Mouse (Mus musculus): ENCODE data around the gene Spata17. TPM values are rescaled to one million over a fixed set of nuclear protein-coding genes. Genes with fewer than 3 reads are reported as not detected.
A peak's percentile ranks its signal among the peaks of the same experiment; 100 is the strongest.
"Not testable (repeated sequence)": the region's sequence is repeated elsewhere in the genome, so short reads cannot be mapped to it uniquely, and the experiment has no call there.

Gene Spata17
- total RNA-seq, 2 experiments from 2014 or later: not detected

- no peak for DNase-seq (ENCODE audit: low spot score in 2 of 2)
These were observed 36.7 kb downstream of the Spata17 start for GRCm38 (mm10) chr1:187178546-187178945.

- no peak for DNase-seq (ENCODE audit: low spot score in 2 of 2)
These were observed 39.3 kb downstream of the Spata17 start for GRCm38 (mm10) chr1:187175991-187176390.

- no peak for DNase-seq (ENCODE audit: low spot score in 2 of 2)
These were observed 44.9 kb downstream of the Spata17 start for GRCm38 (mm10) chr1:187170361-187170760.

GRCm38 (mm10) chr1:187169646-187170045 is 45.6 kb downstream of the Spata17 start:
- no peak for DNase-seq (ENCODE audit: low spot score in 2 of 2)

GRCm38 (mm10) chr1:187163571-187163970 is 51.7 kb downstream of the Spata17 start:
- no peak for DNase-seq (ENCODE audit: low spot score in 2 of 2)

- no peak for DNase-seq (ENCODE audit: low spot score in 2 of 2)
These were observed 59.6 kb downstream of the Spata17 start for GRCm38 (mm10) chr1:187155658-187156057.

GRCm38 (mm10) chr1:187153681-187154080 is 61.6 kb downstream of the Spata17 start:
- DNase-seq (ENCODE audit: low spot score in 2 of 2): no peak

GRCm38 (mm10) chr1:187152571-187152970 is 62.7 kb downstream of the Spata17 start:
- no peak for DNase-seq (ENCODE audit: low spot score in 2 of 2)

- DNase-seq (ENCODE audit: low spot score in 2 of 2): no peak
These were observed 72.3 kb downstream of the Spata17 start for GRCm38 (mm10) chr1:187142984-187143383.

GRCm38 (mm10) chr1:187137426-187137825 is 77.8 kb downstream of the Spata17 start:
- DNase-seq (ENCODE audit: low spot score in 2 of 2): peak in 1 of 2 experiments; percentile 19

- no peak for DNase-seq (ENCODE audit: low spot score in 2 of 2)
These were observed 79.4 kb downstream of the Spata17 start for GRCm38 (mm10) chr1:187135887-187136286.

GRCm38 (mm10) chr1:187133841-187134240 is 81.4 kb downstream of the Spata17 start:
- no peak for DNase-seq (ENCODE audit: low spot score in 2 of 2)

GRCm38 (mm10) chr1:187132348-187132747 is 82.9 kb downstream of the Spata17 start:
- DNase-seq (ENCODE audit: low spot score in 2 of 2): no peak

- DNase-seq (ENCODE audit: low spot score in 2 of 2): not testable (repeated sequence)
These were observed 87.7 kb downstream of the Spata17 start for GRCm38 (mm10) chr1:187127548-187127947.

- DNase-seq (ENCODE audit: low spot score in 2 of 2): no peak
These were observed 89.5 kb downstream of the Spata17 start for GRCm38 (mm10) chr1:187125733-187126132.

- no peak for DNase-seq (ENCODE audit: low spot score in 2 of 2)
These were observed 90.3 kb downstream of the Spata17 start for GRCm38 (mm10) chr1:187124967-187125366.

GRCm38 (mm10) chr1:187119300-187119699 is 96.0 kb downstream of the Spata17 start:
- DNase-seq (ENCODE audit: low spot score in 2 of 2): no peak

- DNase-seq (ENCODE audit: low spot score in 2 of 2): no peak
These were observed 97.2 kb downstream of the Spata17 start for GRCm38 (mm10) chr1:187118108-187118507.

GRCm38 (mm10) chr1:187113716-187114115 is 101.5 kb downstream of the Spata17 start:
- no peak for DNase-seq (ENCODE audit: low spot score in 2 of 2)

- DNase-seq (ENCODE audit: low spot score in 2 of 2): no peak
These were observed 113.1 kb downstream of the Spata17 start for GRCm38 (mm10) chr1:187102130-187102529.

- DNase-seq (ENCODE audit: low spot score in 2 of 2): no peak
These were observed 114.1 kb downstream of the Spata17 start for GRCm38 (mm10) chr1:187101202-187101601.

GRCm38 (mm10) chr1:187100624-187101023 is 114.6 kb downstream of the Spata17 start:
- DNase-seq (ENCODE audit: low spot score in 2 of 2): no peak

- no peak for DNase-seq (ENCODE audit: low spot score in 2 of 2)
These were observed 117.0 kb downstream of the Spata17 start for GRCm38 (mm10) chr1:187098285-187098684.

GRCm38 (mm10) chr1:187092546-187092945 is 122.7 kb downstream of the Spata17 start:
- DNase-seq (ENCODE audit: low spot score in 2 of 2): no peak
